Mouse (Mus musculus): ENCODE results near the gene Zfp1.
A peak's percentile ranks its signal among the peaks of the same experiment; 100 is the strongest.

Zfp1 gene

DNA sequence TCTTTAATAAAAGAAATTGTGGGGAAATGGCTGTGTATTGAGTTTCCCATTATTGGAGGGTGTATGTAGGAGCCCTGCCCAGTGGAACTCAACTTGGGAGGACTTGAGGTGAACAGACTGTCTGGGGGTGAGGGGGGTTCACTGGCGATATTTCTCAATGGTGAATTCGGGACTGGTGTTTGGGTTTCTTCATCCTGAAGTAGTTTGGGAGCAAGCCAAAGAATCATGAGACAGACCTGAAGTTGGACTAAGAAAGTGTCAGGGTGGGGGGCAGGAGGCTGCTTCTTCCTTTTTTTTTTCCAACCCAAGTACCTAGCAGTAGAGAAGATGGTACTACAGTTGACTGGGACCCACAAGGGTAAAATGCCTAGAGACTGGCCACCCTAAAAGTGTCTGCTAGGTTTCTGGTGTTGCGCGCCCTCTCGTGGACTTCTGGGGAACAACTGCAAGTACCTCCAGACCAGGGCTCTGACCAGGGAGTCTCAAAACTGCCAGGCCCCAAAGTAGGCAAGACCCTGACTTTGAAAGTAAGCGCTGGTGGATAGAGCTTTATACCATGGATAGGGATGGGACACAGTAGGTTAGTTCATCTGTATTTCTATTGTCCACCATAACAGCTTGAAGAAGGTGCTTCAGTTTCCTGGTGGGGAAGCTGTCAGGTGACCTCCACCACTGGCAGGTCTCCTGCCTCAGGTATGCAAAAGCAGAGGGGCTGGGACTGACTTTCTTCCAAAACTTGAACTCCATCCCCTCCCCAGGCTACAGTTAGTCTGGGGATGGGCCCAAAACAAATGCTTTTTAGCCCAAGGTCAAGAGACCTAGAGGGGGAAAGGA is 17.3 kb upstream of the Zfp1 start:
- peak; percentile 67 for DNase-seq (ENCODE audit: inconsistent ontology term)

DNA sequence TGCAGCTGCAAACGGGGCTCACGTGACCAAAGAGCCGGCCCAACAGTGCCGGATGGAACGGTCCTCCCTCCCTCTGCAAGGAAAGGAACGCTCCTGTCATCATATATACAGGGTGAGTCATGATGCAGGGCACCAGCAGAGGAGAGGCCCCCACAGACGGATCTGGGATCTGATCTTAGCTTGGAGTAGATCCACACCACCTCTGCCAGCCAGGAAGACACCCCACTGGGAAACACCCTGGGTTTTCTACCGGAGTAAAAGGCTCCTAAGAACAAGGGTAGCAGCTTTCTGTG is 16.7 kb upstream of the Zfp1 start:
- no peak for DNase-seq (ENCODE audit: inconsistent ontology term)

DNA sequence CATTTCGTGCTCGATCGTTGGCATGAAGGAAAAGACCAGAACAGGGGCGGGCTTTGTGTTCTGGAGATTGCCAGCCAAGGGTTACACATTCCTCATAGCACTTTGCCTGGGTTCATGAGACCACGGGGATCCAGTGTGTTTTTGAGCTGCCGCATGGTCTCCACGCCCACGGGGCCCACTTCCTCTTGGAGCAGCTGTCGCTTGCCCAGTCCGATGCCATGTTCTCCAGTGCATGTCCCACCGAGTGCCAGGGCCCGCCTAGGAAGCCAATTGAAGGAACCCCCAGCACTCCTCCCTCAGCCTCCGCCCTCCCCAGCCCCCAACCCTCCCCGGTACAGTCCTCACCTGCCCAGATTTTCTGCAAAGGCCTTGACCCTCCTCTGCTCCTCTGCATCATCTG is 16.3 kb upstream of the Zfp1 start:
- no peak for DNase-seq (ENCODE audit: inconsistent ontology term)

DNA sequence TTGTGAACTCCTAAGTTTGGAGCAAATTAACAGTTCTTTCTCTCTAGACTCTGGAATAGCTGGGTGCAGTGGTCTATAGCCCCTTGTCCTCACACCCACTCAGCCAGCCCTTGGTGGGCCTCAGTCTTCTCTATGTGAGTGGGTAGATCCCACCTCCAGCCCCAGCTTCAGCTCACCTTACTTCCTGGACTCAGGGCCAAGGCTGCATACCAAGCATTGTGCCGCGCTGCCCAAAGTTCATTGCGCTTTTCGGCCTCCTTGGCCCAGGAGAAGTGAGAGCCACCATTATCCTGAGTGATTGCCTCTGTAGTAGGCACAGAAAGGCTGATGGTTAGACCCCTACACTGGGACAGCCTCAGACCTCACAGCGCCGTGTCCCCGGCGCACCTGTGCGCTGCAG is 15.3 kb upstream of the Zfp1 start:
- DNase-seq (ENCODE audit: inconsistent ontology term): no peak

DNA sequence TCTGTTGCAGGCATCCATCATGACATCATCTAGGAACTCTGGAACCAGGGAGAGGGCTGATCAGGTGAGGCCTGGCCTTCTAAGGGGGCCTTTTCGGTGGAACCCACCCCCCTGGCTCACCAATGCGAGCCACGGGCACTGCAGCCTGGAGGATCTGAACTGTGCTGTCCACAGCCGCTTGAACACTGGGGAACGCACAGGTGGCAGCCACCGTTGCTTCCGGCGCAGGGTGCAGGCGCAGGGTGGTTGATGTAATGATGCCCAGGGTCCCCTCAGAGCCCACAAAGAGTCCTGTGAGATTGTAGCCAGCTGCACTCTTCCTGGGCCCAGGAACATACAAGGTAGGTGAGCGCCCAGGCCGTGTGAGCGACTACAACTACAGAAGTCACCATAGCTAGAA is 14.8 kb upstream of the Zfp1 start:
- DNase-seq (ENCODE audit: inconsistent ontology term): no peak

DNA sequence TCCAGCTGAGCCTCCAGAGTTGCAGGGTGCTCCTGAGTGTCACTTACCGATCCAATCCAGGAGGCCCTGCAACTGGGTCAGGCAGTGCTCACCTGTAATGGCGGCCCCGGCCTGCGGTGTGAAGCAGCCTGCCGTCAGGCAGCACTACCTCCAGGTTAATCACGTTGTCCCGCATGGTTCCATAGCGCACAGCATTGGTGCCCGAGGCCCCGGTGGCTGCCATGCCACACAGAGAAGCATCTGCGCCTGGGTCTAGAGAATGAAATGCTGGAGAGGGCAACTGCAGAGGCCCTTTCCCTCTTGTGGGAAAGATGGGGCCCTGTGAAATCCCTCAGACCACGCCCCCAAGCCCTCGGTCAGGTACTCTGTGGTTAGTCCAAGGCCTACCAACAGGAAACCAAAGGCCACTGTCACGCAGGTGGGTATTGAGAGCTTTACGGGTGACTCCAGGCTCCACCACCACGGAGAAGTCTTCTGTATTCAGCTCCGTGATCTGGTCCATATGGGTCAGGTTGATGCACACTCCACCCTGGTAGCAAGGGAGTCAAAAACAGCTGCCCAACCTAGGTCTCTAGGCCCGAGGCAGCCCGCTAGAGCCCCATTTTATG is 14.2 kb upstream of the Zfp1 start:
- no peak for DNase-seq (ENCODE audit: inconsistent ontology term)

DNA sequence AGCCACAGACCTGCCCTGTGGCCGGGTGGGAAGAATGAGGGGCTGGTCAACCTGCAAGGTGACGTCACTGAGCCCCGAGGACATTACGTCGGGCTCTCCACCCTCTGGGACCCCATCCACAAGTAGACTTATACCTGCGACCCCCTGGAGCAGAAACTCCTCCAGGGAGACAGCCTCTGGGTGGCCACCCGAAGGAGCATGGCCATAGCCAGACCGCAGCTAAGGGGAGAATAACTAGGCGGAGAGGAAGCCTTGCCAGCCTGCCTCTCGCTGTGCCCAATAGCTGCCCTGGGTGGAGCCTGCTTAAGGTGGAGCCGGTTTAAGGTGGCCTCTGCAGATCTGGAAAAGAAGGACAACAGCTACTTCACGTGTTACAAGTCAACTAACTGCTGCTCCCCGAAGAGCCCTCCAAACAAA is 13.1 kb upstream of the Zfp1 start, which contains the start of gene Ldhd:
Ldhd (minus strand) TSS at position 270 of the 417 bp plus-strand sequence.
- peak; percentile 59 for DNase-seq (ENCODE audit: inconsistent ontology term)

DNA sequence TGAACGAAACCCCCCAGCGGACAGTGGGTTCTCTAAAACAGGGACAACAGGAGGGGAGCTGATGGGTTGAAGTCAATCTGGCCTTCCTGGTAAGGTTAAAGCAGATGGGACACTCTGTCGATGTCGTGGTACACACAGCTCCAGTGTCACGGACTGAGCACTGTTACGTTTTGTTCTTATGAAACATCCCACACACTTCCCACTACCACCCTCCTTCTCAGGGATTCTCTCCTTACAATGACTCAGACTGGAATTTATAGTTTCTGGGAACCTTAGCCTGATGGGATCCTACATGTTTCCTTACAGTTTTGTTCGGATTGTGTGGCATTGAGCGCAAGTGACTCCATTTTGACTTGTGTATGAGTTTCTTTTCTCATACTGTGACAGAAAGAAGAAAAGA is 11.6 kb upstream of the Zfp1 start:
- no peak for DNase-seq (ENCODE audit: inconsistent ontology term)

DNA sequence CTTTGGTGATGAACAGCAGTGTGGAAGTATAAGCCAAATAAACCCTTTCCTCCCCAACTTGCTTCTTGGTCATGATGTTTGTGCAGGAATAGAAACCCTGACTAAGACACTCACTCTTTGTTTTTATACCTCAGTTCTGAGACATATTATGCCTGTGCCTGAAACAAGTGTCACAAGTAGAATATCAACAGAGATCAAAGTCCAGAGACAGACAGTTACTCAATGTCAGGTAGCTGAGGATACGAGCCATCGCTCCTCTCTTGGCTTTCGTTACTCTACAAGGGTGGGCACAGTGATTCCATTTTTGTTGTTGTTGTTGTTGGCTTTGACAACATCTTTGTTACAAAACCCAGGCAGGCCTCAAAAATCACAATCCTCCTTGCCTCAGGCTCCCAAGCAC is 10.2 kb upstream of the Zfp1 start:
- DNase-seq (ENCODE audit: inconsistent ontology term): no peak

DNA sequence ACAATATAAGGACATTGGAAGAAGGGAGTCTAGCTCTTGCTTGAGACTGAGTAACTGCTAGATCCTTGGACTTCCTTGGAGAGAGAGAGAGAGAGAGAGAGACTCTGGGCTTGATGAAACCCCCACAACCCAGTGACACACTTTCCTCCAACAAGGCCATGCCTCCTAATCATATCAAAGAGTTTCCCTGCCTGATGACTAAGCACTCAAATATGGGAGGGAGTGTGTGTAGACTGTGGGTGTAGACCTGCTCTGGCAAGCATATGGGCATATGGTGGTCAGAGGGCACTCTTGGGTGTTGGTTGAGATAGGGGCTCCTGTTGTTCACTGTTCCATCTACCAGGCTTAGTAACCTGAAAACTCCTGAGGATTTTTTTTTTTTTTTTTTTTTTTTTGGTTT is 5.1 kb upstream of the Zfp1 start:
- no peak for DNase-seq (ENCODE audit: inconsistent ontology term)

DNA sequence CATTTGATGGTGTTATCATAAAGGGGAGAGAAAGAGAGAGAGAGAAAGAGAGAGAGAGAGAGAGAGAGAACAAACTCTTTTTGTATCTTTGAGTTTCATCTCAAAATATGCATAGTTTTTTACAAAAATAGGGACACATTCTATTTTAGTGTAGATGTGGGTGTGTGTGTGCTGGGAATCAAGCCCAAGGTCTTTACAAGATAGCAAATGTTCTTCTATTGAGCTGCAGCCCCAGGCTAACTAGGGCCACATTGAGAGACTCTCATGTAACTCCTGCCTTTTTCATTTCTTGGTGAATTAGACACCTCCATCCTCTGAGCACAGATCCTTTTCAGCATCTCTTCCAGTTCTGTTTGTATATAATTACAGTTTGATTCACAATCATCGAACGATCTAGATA is 2.1 kb upstream of the Zfp1 start:
- no peak for DNase-seq (ENCODE audit: inconsistent ontology term)

DNA sequence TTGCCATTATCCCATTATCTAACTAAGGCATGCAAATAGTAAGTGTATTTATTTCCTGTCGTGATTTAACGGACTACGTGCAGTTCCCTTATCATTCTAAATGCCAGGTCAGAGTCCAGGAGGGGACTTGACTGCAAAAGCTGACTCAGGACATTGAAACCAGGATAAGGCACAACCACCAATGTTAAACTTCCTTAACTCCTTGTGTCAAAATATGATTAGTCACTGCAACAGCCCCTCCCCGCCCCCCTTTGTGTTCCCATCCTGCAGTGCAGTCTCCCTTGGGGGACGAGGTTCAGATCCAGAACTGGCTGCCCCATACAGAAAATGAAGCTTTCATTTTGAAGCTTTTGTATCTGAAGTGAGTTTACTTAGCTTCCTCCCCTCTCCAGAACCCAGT is 705 bp upstream of the Zfp1 start:
- no peak for DNase-seq (ENCODE audit: inconsistent ontology term)

DNA sequence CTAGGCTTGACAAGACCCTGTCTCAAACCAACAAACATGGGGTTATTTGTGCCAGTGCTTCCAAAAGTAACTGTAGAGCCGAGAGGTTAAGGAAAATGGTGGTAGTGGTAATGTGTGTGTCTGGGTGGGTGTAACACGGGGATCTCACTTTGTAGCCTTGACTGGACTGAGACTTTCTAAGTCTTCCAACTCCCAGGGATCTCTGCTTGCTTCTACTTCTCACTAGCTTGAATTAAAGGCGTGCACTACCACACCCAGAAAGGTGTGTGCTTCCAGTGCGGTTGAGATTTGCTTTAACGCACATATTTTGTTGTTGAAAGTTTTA is 300 bp upstream of the Zfp1 start:
- DNase-seq (ENCODE audit: inconsistent ontology term): no peak

DNA sequence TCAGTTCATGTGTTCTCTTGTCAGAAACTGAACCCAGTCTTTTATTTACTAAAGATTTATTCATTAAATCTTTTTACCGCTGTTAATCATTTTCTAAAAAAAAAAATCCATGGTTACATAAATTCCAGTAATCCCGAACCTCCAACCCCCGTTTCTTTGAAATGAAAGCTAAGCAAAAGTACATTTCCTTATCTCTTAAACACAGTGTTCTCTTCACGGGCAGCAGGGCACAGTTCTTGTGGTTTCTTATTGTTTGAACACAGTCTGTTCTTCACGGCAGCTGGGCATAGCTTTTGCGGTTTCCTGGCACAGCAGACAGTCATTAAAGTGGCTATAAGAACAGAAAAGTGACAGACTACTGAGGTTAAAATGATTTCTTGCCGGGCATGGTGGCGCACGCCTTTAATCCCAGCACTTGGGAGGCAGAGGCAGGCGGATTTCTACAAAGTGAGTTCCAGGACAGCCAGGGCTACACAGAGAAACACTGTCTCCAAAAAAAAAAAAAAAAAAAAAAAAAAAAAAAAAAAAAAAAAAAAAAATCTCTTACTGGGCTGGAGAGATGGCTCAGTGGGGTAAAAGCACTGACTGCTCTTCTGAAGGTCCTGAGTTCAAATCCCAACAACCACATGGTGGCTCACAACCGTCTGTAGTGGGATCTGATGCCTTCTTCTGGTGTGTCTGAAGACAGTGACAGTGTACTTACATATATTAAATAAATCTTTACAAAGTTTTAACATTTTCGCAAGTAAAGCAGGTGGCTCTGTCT is 1.3 kb downstream of the Zfp1 start:
- peak; percentile 73 for DNase-seq (ENCODE audit: inconsistent ontology term)

DNA sequence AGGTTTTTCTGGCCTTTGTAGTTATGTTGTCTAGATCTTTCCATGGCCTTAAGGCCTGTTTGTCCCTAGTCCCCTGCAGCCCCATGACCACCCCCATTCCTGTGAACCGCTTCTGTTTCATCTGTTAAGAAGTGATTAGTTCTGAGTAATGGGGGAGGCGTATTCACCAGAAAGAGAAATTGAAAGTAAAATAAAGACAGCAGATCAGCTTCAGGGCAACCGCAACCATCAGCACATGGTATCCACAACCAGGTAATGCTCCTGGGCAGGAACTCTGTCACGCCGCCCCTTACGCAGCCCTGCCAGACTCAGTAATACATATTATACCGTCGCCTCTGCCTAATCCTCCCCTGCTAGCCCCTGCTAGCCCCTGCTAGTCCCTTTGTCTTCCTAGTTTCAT is 2.5 kb downstream of the Zfp1 start:
- DNase-seq (ENCODE audit: inconsistent ontology term): no peak

DNA sequence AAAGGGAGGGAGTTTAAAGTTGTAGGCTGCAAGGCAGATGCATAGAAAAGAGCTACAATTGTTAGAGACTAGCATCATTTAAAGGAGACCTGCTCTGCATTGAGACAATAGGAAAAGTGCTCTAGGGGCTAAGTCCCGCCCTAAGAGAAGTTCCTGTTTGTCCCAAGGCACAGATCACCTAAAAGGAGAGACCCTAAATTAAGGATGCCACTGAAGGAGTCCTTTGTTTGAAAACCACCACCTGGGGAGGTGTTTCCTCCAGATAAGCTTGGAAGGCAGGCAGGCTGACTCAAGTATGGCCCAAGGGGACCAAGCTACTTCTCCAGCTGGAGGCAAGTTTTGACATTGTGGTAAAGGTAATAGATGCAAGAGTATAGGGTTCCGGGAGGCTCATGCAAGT is 5.6 kb downstream of the Zfp1 start:
- DNase-seq (ENCODE audit: inconsistent ontology term): no peak

DNA sequence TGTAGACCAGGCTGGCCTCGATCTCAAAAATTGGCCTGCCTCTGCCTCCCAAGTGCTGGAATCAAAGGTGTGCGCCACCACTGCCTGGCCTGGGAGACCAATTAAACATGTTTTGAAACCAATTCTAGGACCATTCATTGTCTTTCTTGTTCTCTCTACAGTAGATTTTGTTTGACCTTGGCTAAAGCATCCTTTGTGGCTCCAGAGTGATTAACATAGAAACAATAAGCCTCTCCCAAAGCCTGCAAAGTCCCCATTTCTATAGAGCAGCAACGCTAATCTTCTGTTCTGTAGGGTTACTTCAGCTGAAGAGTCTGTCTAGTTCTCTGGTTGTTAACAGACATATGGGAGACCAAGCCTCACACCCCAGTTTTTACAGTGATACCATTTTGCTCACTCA is 7.5 kb downstream of the Zfp1 start:
- no peak for DNase-seq (ENCODE audit: inconsistent ontology term)

DNA sequence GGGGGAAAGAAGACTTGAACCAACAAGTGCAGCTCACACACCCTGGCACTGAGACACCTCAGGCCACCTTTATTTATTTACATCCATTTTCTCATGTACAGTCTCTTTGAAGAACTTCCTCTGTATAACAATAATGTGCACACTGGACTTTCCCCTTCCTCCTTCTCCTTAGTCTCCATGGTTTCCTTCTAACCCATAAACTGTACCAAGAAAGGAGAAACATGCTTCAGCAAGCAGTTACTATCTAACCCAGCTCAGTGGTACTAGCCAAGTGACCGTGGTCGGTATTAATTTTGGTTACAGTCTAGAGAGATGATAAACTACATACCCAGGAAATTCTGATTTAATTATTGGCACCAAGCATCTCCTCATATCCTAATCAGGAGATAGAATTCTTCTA is 10.3 kb downstream of the Zfp1 start:
- DNase-seq (ENCODE audit: inconsistent ontology term): no peak

DNA sequence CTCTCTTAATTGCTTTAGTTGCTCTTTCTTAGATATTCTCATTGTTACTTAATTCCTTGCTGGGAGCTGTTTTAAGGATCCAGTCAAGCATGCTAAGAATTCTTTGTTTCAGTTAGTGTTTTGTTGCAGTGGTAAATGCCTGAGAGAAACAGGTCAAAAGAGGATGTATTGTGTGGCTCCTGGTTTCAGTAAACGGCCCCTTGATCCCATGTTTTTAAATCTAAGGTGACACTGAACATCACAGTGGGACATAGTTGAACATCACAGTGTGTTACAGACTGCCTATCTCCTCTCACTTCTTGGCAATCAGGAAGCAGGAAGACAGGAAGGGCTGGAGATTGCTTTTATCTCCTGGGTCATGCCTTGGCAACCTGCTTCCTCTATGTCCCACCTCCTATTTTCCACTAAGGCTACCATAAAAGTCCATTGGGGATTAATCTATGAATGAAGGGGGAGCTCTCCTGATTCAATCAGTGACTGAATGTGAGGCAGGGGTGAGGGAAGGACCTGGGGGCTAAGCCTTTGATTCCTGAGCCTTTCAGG is 14.2 kb downstream of the Zfp1 start:
- no peak for DNase-seq (ENCODE audit: inconsistent ontology term)

DNA sequence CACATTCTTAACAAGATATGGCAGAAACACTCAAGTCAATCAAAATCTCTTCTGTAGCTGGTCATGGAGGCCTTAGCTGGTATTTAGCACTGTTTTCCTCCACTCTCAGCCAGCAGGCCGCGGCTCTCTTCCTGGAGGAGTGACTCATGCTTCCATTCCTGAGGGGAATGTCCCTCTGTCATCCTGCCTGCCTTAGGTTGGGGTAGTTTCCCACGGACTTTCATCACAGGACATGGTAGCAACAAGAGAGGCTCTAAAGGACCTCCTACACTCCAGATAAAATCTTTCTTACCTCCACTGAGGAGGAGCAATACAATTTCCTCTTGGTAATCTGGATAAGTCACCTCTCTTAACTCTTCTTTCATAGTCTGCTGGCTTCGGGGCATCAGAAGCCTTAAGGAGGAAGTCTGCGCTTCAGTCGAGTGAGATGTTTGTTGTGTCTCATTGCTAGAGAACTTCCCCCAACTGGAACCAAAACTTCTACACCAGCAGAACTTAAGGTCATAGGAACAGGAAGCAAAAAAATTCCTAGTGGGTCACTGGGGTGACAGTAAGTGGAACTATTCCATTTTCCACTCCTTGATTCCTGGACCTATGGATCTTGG is 15.7 kb downstream of the Zfp1 start:
- DNase-seq (ENCODE audit: inconsistent ontology term): peak; percentile 69

DNA sequence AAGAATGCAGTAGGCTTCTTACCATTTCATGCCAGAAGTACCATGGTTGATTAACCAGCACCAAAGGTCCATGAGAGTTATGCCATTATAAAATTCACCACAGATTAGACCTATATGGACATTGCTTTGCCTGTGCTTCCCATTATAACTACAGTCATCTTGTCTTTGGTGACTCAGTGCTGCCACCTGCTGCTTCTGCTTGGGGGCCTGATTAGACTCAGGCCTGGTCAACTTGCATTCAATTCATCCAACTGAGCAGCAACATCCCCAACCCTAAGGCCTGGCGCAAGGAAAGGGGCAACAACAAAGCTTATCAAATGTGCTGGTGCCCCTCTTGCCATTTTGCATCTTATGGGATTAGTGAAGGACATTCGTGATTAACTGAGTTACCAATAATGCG is 19.3 kb downstream of the Zfp1 start:
- DNase-seq (ENCODE audit: inconsistent ontology term): peak; percentile 51

DNA sequence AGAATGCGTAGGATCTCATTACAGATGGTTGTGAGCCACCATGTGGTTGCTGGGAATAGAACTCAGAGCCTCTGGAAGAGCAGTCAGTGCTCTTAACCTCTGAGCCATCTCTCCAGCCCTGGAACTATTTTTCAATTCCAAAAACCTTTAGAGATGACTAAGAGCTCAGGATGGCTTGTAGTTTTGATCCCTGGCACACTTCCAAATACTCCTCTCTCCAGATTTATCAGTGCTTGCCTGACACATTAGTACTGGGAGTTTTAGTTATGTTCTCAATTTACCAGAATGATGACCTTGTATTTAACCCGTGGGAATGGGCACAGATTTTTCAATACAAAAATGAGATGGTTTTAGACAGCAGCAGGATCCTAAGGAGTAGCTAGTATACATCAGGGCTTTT is 23.6 kb downstream of the Zfp1 start:
- peak; percentile 39 for DNase-seq (ENCODE audit: inconsistent ontology term)

DNA sequence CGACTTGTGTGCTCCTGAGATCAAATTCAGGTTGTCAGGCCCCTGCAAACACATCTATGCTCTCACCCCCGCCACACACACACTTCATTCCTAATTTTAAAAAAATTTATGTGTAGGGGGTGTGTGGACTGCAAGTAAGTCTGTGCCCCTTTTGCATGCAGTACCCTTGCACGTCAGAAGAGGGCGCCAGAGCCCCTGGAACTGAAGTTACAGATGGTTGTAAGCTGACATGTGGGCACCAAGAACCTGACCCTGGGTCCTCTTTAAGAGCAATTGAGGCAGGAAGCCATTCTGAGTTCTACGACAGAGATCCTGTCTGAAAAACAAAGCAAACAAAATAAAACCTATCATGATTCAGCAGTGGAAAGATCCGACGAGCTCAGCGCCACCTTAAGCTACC is 33.0 kb downstream of the Zfp1 start:
- DNase-seq (ENCODE audit: inconsistent ontology term): no peak
